Mouse (Mus musculus) urinary bladder, postnatal 14 days (tissue): ENCODE results near the gene Katnal1.

Experiments used
- DNase-seq: peaks from one replicate; pipeline ENCODE4 v3.0.0; 2021; ENCODE audit warnings: low spot score

Gene Katnal1

GRCm38 (mm10) chr5:148927717-148928223, 1.4 kb downstream of the Katnal1 start:
- no peak for DNase-seq

GRCm38 (mm10) chr5:148924586-148924985, 4.5 kb downstream of the Katnal1 start:
- DNase-seq, result no peak

- DNase-seq, result no peak
Observed at GRCm38 (mm10) chr5:148924051-148924450, 5.1 kb downstream of the Katnal1 start.

- no peak for DNase-seq
Observed at GRCm38 (mm10) chr5:148923408-148923807, 5.7 kb downstream of the Katnal1 start.

GRCm38 (mm10) chr5:148922773-148923172, 6.3 kb downstream of the Katnal1 start:
- no peak for DNase-seq

- DNase-seq, result no peak
Observed at GRCm38 (mm10) chr5:148918049-148918448, 11.1 kb downstream of the Katnal1 start.

GRCm38 (mm10) chr5:148916775-148917174, 12.3 kb downstream of the Katnal1 start:
- DNase-seq, result no peak

GRCm38 (mm10) chr5:148912262-148912661, 16.9 kb downstream of the Katnal1 start:
- no peak for DNase-seq

GRCm38 (mm10) chr5:148910066-148910465, 19.1 kb downstream of the Katnal1 start:
- no peak for DNase-seq

GRCm38 (mm10) chr5:148909402-148909801, 19.7 kb downstream of the Katnal1 start:
- no peak for DNase-seq

GRCm38 (mm10) chr5:148909057-148909395, 20.1 kb downstream of the Katnal1 start:
- no peak for DNase-seq

GRCm38 (mm10) chr5:148908191-148909056, 20.7 kb downstream of the Katnal1 start:
- no peak for DNase-seq

GRCm38 (mm10) chr5:148906305-148906704, 22.8 kb downstream of the Katnal1 start:
- DNase-seq, result no peak

- peak; percentile 59 for DNase-seq
Observed at GRCm38 (mm10) chr5:148904846-148905245, 24.3 kb downstream of the Katnal1 start.

- no peak for DNase-seq
Observed at GRCm38 (mm10) chr5:148899361-148899760, 29.8 kb downstream of the Katnal1 start.

GRCm38 (mm10) chr5:148897941-148898417, 31.1 kb downstream of the Katnal1 start:
- no peak for DNase-seq

- peak; percentile 30 for DNase-seq
Observed at GRCm38 (mm10) chr5:148897069-148897702, 31.9 kb downstream of the Katnal1 start.

GRCm38 (mm10) chr5:148896515-148896914, 32.6 kb downstream of the Katnal1 start:
- DNase-seq, result no peak

GRCm38 (mm10) chr5:148895833-148896232, 33.3 kb downstream of the Katnal1 start:
- DNase-seq, result no peak

- DNase-seq, result no peak
Observed at GRCm38 (mm10) chr5:148895034-148895433, 34.1 kb downstream of the Katnal1 start.

GRCm38 (mm10) chr5:148890237-148890636, 38.9 kb downstream of the Katnal1 start:
- no peak for DNase-seq

GRCm38 (mm10) chr5:148888032-148888431, 41.1 kb downstream of the Katnal1 start:
- DNase-seq, result no peak
